ENCODE assay signal across 10 mouse cellular contexts in the genomic region with DNA sequence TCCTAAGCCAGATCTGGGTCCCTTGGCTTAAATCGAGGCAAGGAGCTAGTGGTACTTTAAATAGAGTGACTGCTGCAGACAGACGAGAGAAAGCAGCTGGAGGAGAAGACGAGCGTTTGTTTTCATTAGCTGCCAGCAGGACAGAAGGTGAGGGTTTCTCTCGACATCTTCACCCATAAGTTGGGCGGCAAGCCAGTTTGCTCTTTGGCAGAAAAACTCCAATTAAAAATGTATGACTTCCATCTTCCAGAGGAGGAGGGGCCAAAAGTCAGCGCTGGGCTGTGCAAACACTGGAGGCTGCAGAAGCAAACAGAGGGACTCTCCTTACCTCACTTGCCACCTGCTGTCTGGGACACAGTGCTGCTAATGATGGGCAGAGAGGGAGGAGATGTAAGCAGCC. TPM values are rescaled to one million over a fixed set of nuclear protein-coding genes. Genes with fewer than 3 reads are reported as not detected.
A peak's percentile ranks its signal among the peaks of the same experiment; 100 is the strongest.
DNase-seq lines count a peak whose midpoint lies in the region; ATAC-seq and TF ChIP-seq lines count a peak whose summit lies in the region.
"Had no signal": no experiment of that assay in that cellular context is flagged by ENCODE, and none has a peak within 500 bp of the region (broad histone marks: within the 10 kb centered on the region; RNA-seq: fewer than 3 reads in every experiment).

No protein-coding gene starts in this region.

- peak; percentile 78; the same call in 1 of the 2 replicates for ATAC-seq in hindbrain, embryonic 15.5 days (ENCODE audit: low FRiP score, low read depth)
- peak; percentile 37; the same call in 1 of the 2 replicates for ATAC-seq in lung, postnatal 0 days
- no peak for ATAC-seq in monocyte, adult 5-6 weeks (replicated peaks; ENCODE audit: insufficient number of reproducible peaks, low FRiP score, low TSS enrichment, poor library complexity, severe bottlenecking)

- no peaks in the 10 kb centered on the region for H3K9me3 ChIP-seq in hindbrain, embryonic 15.5 days
- no peaks in the 10 kb centered on the region for H3K9me3 ChIP-seq in hindbrain, embryonic 10.5 days
- no peaks in the 10 kb centered on the region for H3K9me3 ChIP-seq in lung, postnatal 0 days (ENCODE audit: low read length)

- no peaks in the 10 kb centered on the region for H3K36me3 ChIP-seq in hindbrain, embryonic 15.5 days
- H3K36me3 ChIP-seq in hindbrain, embryonic 10.5 days: no peaks in the 10 kb centered on the region
- H3K36me3 ChIP-seq in lung, postnatal 0 days (ENCODE audit: insufficient read depth, low read length): no peaks in the 10 kb centered on the region

- 22% methylated on average over 7 of the region's 7 CpGs for WGBS in hindbrain, embryonic 15.5 days
- 49% methylated on average over 7 of the region's 7 CpGs for WGBS in hindbrain, embryonic 10.5 days
- 6% methylated on average over 7 of the region's 7 CpGs for WGBS in lung, postnatal 0 days

- H3K27me3 ChIP-seq in hindbrain, embryonic 15.5 days: no peaks in the 10 kb centered on the region
- no peaks in the 10 kb centered on the region for H3K27me3 ChIP-seq in hindbrain, embryonic 10.5 days (ENCODE audit: insufficient read depth, poor library complexity, severe bottlenecking)
- H3K27me3 ChIP-seq in lung, postnatal 0 days (replicated peaks; ENCODE audit: insufficient read depth, low read length): no peaks in the 10 kb centered on the region

- no peak for DNase-seq in hindbrain, embryonic 10.5 days (ENCODE audit: low spot score)
- DNase-seq in testis, postnatal 10 days (ENCODE audit: low spot score): peak; percentile 58
- DNase-seq in testis, postnatal 14 days (ENCODE audit: low spot score): no peak
- peak; percentile 31 for DNase-seq in lung, postnatal 0 days (ENCODE audit: low spot score)
- no peak for DNase-seq in gastrocnemius, postnatal 25 days
- DNase-seq in adrenal gland, adult 8-10 months: no peak
- DNase-seq: heart, postnatal 14 days had no signal

- peaks cover 25% of the 10 kb centered on the region for H3K4me1 ChIP-seq in hindbrain, embryonic 15.5 days (replicated peaks)
- H3K4me1 ChIP-seq in hindbrain, embryonic 10.5 days (replicated peaks): peaks cover 2% of the 10 kb centered on the region; the same call in 1 of the 2 replicates
- H3K4me1 ChIP-seq in lung, postnatal 0 days (ENCODE audit: insufficient read depth, low read depth, low read length): no peaks in the 10 kb centered on the region; the same call in 1 of the 2 replicates

- TF ChIP-seq CTCF in lung, postnatal 0 days (IDR thresholded peaks at IDR 0.05): no peak

- H3K4me3 ChIP-seq in hindbrain, embryonic 15.5 days: no peak overlapping the region
- H3K4me3 ChIP-seq in hindbrain, embryonic 10.5 days: no peak overlapping the region
- H3K4me3 ChIP-seq in lung, postnatal 0 days (ENCODE audit: low read depth, low read length): no peak overlapping the region

- no peak for TF ChIP-seq EP300 in lung, postnatal 0 days (IDR thresholded peaks at IDR 0.05)

- no peak overlapping the region for H3K9ac ChIP-seq in hindbrain, embryonic 15.5 days
- no peak overlapping the region for H3K9ac ChIP-seq in lung, postnatal 0 days (replicated peaks; ENCODE audit: low read depth)
- H3K9ac ChIP-seq: liver, embryonic 14.5 days had no signal

- H3K27ac ChIP-seq in hindbrain, embryonic 15.5 days (replicated peaks): peak overlapping the region; percentile 60; the same call in 1 of the 2 replicates
- H3K27ac ChIP-seq in hindbrain, embryonic 10.5 days: no peak overlapping the region
- H3K27ac ChIP-seq in lung, postnatal 0 days (ENCODE audit: low read length): no peak overlapping the region
- H3K27ac ChIP-seq: liver, embryonic 14.5 days had no signal

- H3K4me2 ChIP-seq in hindbrain, embryonic 15.5 days: no peak overlapping the region
- H3K4me2 ChIP-seq in lung, postnatal 0 days (replicated peaks; ENCODE audit: low read depth, low read length): no peak overlapping the region

RNA-seq across cellular contexts. Expression of a gene that starts 37.3 kb away (rescaled TPM):
- 37.8 and 38.2 TPM in 2 replicates for polyA plus RNA-seq in hindbrain, embryonic 15.5 days (2015; fragmentation: Nextera tagmentation; extraction: Ambion mirVana)
- 0.51 and 2.7 TPM in 2 replicates for polyA plus RNA-seq in hindbrain, embryonic 10.5 days (2016; fragmentation: Nextera tagmentation; extraction: Ambion mirVana)
- polyA plus RNA-seq in lung, postnatal 0 days (2015; fragmentation: Nextera tagmentation; extraction: Ambion mirVana): not detected in 2 replicates
- not detected for total RNA-seq in gastrocnemius, postnatal 25 days (2021)
- total RNA-seq in monocyte, adult 5-6 weeks (2017): not detected in 3 replicates
- not detected for total RNA-seq in adrenal gland, adult 8-10 months (2022)
- total RNA-seq: heart, postnatal 14 days had no signal

Comparison
In these comparisons a context has a peak if more than half of its experiments do, and no peak if none do; other contexts are left out.
1. DNase-seq: peak in testis, postnatal 10 days (single experiment) and lung, postnatal 0 days (single experiment); none in hindbrain, embryonic 10.5 days (single experiment), testis, postnatal 14 days (single experiment), gastrocnemius, postnatal 25 days (single experiment) and adrenal gland, adult 8-10 months (single experiment).